Mouse (Mus musculus) embryonic facial prominence, embryonic 14.5 days (tissue): Measurements from ENCODE around the gene Camsap3. TPM values are rescaled to one million over a fixed set of nuclear protein-coding genes. Genes with fewer than 3 reads are reported as not detected.
"Not testable (repeated sequence)": the region's sequence is repeated elsewhere in the genome, so short reads cannot be mapped to it uniquely, and the experiment has no call there.

Source experiments
- ATAC-seq: fragments of 200-750 bp; cut with Nextera tagmentation; 2 replicates; pipeline ENCODE4 v1.8.0; 2017; ENCODE audit warnings: low read depth, moderate number of reproducible peaks, moderate TSS enrichment
- DNase-seq: peaks from one replicate; pipeline ENCODE4 v3.0.0-alpha.2; 2015; ENCODE audit warnings: low spot score
- H3K27ac ChIP-seq: fragments of 300-500 bp; sonication (generic); replicated peaks from 2 replicates; pipeline ENCODE4 v1.5.1; 2014; ENCODE audit warnings: low read depth, mild to moderate bottlenecking, low read length, moderate library complexity
- H3K27me3 ChIP-seq: fragments of 300-500 bp; sonication (generic); replicated peaks from 2 replicates; pipeline ENCODE4 v1.6.1; 2014; ENCODE audit warnings: low read length; ENCODE audit not compliant: control insufficient read depth, insufficient read depth
- H3K36me3 ChIP-seq: fragments of 300-500 bp; sonication (generic); 2 replicates; pipeline ENCODE4 v1.6.1; 2014; ENCODE audit warnings: low read length, mixed read lengths; ENCODE audit not compliant: control insufficient read depth, insufficient read depth
- H3K4me1 ChIP-seq: fragments of 300-500 bp; sonication (generic); 2 replicates; pipeline ENCODE4 v1.6.1; 2014; ENCODE audit warnings: antibody characterized with exemption, low read length; ENCODE audit not compliant: control insufficient read depth, insufficient read depth
- H3K4me2 ChIP-seq: fragments of 300-500 bp; sonication (generic); 2 replicates; pipeline ENCODE4 v1.6.1; 2014; ENCODE audit warnings: low read depth, mild to moderate bottlenecking, low read length, moderate library complexity, mixed read lengths
- H3K4me3 ChIP-seq: fragments of 300-500 bp; sonication (generic); 2 replicates; pipeline ENCODE4 v1.5.1; 2014; ENCODE audit warnings: low read depth, mild to moderate bottlenecking, low read length
- H3K9ac ChIP-seq: fragments of 300-500 bp; sonication (generic); 2 replicates; pipeline ENCODE4 v1.6.1; 2014; ENCODE audit warnings: low read depth, mild to moderate bottlenecking, low read length, moderate library complexity, mixed read lengths
- H3K9me3 ChIP-seq: fragments of 300-500 bp; sonication (generic); 2 replicates; pipeline ENCODE4 v1.6.1; 2016; ENCODE audit warnings: low read length; ENCODE audit not compliant: control insufficient read depth
- WGBS: fragments of 180-500 bp; shearing (Covaris S2); extraction: QIAGEN DNeasy Blood & Tissue Kit; methylation state at CpG from one replicate; pipeline ENCODE4 v1.1.7; 2014; 5-methylcytosine and 5-hydroxymethylcytosine counted together
- polyA plus RNA-seq: library from polyadenylated mRNA; unstranded; fragments of >200 nt; fragmentation: Nextera tagmentation; extraction: Ambion mirVana; gene quantifications from 2 replicates; pipeline ENCODE4 v1.2.1, GENCODE M21; 2014

Camsap3 gene
- polyA plus RNA-seq, 1 experiment from 2014 or later: 11.9 TPM

GRCm38 (mm10) chr8:3568378-3568777 is 18.7 kb upstream of the Camsap3 start:
- no peaks in the 10 kb centered on the region for H3K4me1 ChIP-seq
- ATAC-seq: no peak
- DNase-seq: no peak
- H3K36me3 ChIP-seq: no peaks in the 10 kb centered on the region
- H3K4me3 ChIP-seq: no peak overlapping the region
- 6% methylated on average over 7 of the region's 7 CpGs for WGBS
- no peaks in the 10 kb centered on the region for H3K9me3 ChIP-seq
- no peak overlapping the region for H3K27ac ChIP-seq
- H3K9ac ChIP-seq: 0 out of 2 replicates have a peak overlapping the region, but pooled peaks have one; percentile 28
- H3K27me3 ChIP-seq: no peaks in the 10 kb centered on the region
- peak overlapping the region; percentile 19; the same call in 1 of the 2 replicates for H3K4me2 ChIP-seq

- Histone ChIP-seq H3K27ac (no peak overlapping the region), H3K9ac (no peak overlapping the region), H3K36me3 (no peaks in the 10 kb centered on the region), H3K27me3 (no peaks in the 10 kb centered on the region), H3K4me3 (no peak overlapping the region), H3K4me2 (no peak overlapping the region), H3K9me3 (no peaks in the 10 kb centered on the region), H3K4me1 (no peaks in the 10 kb centered on the region)
- no peak for DNase-seq
- 93% methylated on average over 5 of the region's 5 CpGs for WGBS
- no peak for ATAC-seq
These were observed 17.3 kb upstream of the Camsap3 start for GRCm38 (mm10) chr8:3569784-3570183.

GRCm38 (mm10) chr8:3574546-3574945 is 12.5 kb upstream of the Camsap3 start:
- H3K36me3 ChIP-seq: no peaks in the 10 kb centered on the region
- no peaks in the 10 kb centered on the region for H3K9me3 ChIP-seq
- H3K27ac ChIP-seq: no peak overlapping the region
- no peaks in the 10 kb centered on the region for H3K4me1 ChIP-seq
- no peak overlapping the region for H3K9ac ChIP-seq
- H3K27me3 ChIP-seq: no peaks in the 10 kb centered on the region
- DNase-seq (no peak), ATAC-seq (no peak)
- no peak overlapping the region for H3K4me3 ChIP-seq
- no peak overlapping the region for H3K4me2 ChIP-seq
- 89% methylated on average over 3 of the region's 3 CpGs for WGBS

GRCm38 (mm10) chr8:3576211-3576960 is 10.7 kb upstream of the Camsap3 start:
- H3K36me3 ChIP-seq: no peaks in the 10 kb centered on the region
- H3K4me3 ChIP-seq: no peak overlapping the region
- no peak overlapping the region for H3K4me2 ChIP-seq
- no peaks in the 10 kb centered on the region for H3K4me1 ChIP-seq
- no peaks in the 10 kb centered on the region for H3K27me3 ChIP-seq
- no peak overlapping the region for H3K27ac ChIP-seq
- no peaks in the 10 kb centered on the region for H3K9me3 ChIP-seq
- 72% methylated on average over 15 of the region's 15 CpGs for WGBS
- H3K9ac ChIP-seq: no peak overlapping the region
- ATAC-seq: peak; percentile 26; the same call in 1 of the 2 replicates
- no peak for DNase-seq

GRCm38 (mm10) chr8:3579390-3580364 is 7.4 kb upstream of the Camsap3 start:
- H3K27ac ChIP-seq: no peak overlapping the region

GRCm38 (mm10) chr8:3581961-3582360 is 5.1 kb upstream of the Camsap3 start:
- 91% methylated on average over 1 of the region's 3 CpGs for WGBS
- not testable (repeated sequence) for H3K4me3 ChIP-seq, H3K27me3 ChIP-seq, DNase-seq, H3K4me1 ChIP-seq, H3K9me3 ChIP-seq, ATAC-seq, H3K9ac ChIP-seq, H3K27ac ChIP-seq, H3K36me3 ChIP-seq, H3K4me2 ChIP-seq

More at GRCm38 (mm10) chr8:3579390-3580364, 7.4 kb upstream of the Camsap3 start:
- Histone ChIP-seq H3K36me3 (no peaks in the 10 kb centered on the region), H3K27me3 (no peaks in the 10 kb centered on the region), H3K4me1 (no peaks in the 10 kb centered on the region), H3K9ac (no peak overlapping the region), H3K4me2 (no peak overlapping the region), H3K4me3 (no peak overlapping the region), H3K9me3 (no peaks in the 10 kb centered on the region)
- 65% methylated on average over 8 of the region's 9 CpGs for WGBS
- ATAC-seq (peak; percentile 84), DNase-seq (peak; percentile 71)

GRCm38 (mm10) chr8:3586452-3586851 is 641 bp upstream of the Camsap3 start:
- no peaks in the 10 kb centered on the region for H3K9me3 ChIP-seq
- DNase-seq: no peak
- H3K27ac ChIP-seq: no peak overlapping the region
- peaks cover 3% of the 10 kb centered on the region; the same call in 1 of the 2 replicates for H3K4me1 ChIP-seq
- H3K27me3 ChIP-seq: no peaks in the 10 kb centered on the region
- H3K9ac ChIP-seq: no peak overlapping the region
- no peaks in the 10 kb centered on the region for H3K36me3 ChIP-seq
- ATAC-seq: no peak
- H3K4me2 ChIP-seq: no peak overlapping the region
- no peak overlapping the region for H3K4me3 ChIP-seq
- WGBS: 89% methylated on average over 2 of the region's 2 CpGs

GRCm38 (mm10) chr8:3587391-3588257 is 531 bp downstream of the Camsap3 start:
- Histone ChIP-seq H3K9ac (peak overlapping the region; percentile 77), H3K4me2 (peak overlapping the region; percentile 87), H3K9me3 (no peaks in the 10 kb centered on the region), H3K4me3 (peak overlapping the region; percentile 74), H3K36me3 (no peaks in the 10 kb centered on the region), H3K27me3 (no peaks in the 10 kb centered on the region), H3K4me1 (peaks cover 3% of the 10 kb centered on the region; the same call in 1 of the 2 replicates), H3K27ac (peak overlapping the region; percentile 19; the same call in 1 of the 2 replicates)
- 0% methylated on average over 25 of the region's 77 CpGs for WGBS
- ATAC-seq (peak; percentile 92), DNase-seq (peak; percentile 84)
